Mouse (Mus musculus) kidney, adult 18-20 months (tissue): ENCODE data around the gene 3110082I17Rik.

Experiments
- DNase-seq: peaks from one replicate; pipeline ENCODE4 v3.0.0; 2021

Gene 3110082I17Rik

GRCm38 (mm10) chr5:139374841-139375240 lies 85.5 kb downstream of the 3110082I17Rik start:
- no peak for DNase-seq

DNA sequence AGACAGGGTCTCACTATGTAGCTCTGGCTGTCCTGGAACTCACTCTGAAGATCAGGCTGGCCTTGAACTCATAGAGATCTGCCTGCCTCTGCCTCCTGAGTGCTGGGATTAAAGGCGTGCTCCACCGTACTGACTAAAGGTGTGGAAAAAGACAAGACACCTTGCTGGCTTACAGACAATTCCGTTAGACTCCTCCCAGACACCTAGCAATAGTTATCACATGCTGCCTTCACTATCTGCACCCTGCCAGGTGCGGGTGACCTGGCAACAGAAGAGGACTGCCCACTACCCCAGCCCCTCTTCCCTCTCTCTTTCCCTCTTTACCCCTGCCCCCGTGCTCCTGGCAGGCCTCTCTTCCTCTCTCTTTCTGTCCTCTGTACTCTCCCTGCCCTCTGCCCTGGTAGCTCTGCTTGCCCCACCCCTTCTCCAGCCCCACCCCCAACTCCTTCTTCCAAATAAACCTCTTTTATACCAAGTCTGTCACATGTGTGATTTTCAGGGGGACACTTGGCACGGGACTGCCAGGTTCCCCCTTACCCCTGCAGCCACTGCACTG lies 86.4 kb downstream of the 3110082I17Rik start:
- DNase-seq, result peak; percentile 45

DNA sequence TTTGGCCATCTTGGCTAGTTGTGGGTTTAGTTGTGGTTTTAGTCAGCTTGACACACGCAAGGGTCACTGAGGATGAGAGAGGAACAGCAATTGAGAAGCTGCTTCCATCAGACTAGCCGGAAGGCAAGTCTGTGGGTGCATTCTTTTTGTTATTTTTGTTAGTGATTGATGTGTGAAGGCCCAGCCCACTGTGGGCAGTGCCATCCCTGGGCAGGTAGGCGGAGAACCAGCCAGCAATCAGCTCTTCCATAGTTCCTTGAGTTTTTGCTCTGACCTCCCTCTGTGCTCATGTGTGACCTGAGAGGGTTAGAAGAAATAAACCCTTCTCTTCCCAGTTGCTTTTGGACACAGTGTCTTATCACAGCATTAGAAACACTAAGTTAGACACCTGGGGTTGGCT lies 87.2 kb downstream of the 3110082I17Rik start:
- no peak for DNase-seq

DNA sequence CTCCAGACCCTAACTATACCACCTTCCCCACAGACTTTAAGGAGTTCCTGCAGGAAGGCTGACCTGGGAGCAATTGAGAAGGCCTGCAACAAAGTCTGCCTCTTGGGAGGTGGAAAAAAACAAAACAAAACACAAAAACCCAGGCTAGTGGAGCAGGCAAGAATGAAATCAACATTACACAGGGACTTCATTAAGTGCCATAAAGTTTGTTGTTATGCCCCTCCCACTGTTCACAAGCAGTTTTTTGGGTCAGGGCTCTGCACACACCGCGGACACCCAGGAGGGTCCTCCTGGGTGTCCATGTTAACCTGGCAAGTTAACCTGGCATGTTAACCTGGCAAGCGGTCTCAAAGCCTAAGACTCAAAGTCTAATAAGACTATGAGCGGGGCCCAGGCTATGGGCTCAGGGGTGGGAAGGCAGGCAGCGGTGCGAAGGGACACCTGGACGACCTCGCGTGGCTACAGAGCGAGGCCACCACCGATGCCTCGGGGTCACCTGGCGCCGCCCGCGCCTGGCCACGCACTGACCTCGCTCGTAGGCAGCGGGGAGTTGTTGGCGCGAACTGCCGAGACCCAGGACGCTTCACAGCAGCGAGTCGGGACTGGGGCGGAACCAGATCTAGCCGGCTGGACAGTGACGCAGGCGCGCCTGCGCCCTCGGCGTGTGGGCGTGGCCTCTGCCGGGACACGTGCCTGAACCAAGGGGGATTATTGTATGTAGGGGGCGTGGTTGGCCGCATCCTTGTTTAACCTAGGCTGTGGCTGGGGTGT lies 88.5 kb downstream of the 3110082I17Rik start:
- DNase-seq, result peak; percentile 95

GRCm38 (mm10) chr5:139371118-139371517 lies 89.2 kb downstream of the 3110082I17Rik start:
- DNase-seq, result no peak

DNA sequence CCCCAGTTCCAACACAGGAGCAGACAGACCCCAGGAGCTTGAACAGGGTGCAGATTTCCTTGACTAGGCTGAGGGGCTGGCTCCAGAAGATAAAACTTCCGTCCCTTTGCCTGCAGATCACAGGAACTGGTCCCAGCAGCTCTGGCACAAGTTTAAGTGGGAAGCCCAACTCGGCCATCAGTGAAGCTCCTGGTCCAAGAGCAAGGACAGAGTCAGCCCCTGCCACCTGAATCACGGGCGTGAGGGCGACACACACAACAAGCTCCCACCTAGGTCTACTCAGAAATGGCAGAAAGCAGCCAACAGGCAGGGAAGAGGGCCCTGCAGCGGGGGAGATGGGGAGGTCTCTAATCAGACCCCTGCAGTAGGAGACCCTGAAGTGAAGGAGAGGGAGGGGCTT lies 90.0 kb downstream of the 3110082I17Rik start:
- no peak for DNase-seq

DNA sequence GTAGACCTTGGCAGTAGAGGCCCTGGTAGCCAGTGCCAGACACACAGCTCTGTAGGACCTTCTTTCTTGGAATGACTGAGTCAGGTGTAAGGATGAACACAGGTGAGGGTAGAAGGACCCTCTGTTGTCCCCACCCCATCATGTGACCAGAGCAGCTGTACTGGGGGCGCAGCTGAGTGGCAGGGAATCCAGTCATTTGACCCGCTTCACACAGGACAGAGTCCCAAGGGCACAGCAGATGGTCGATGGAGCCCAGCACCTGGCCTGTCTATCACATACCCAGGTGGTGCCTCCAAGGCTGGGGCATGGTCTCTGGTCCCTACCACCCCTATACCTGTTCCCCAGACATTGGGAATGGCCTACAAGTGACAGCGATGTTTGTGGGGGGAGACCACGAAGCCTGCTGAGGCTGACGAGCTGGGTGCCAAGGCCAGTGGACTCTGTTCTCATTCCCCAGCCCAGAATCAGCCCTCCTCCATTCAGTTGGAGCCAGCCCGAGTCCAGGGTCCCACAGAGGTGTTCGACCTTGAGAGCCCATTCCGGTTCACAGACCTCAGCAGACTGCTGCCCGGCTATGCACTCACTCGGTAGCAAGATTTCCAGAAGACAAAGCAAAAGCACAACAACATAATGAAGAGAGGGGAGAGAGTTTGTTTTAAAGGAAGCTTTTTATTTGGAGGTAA lies 91.5 kb downstream of the 3110082I17Rik start:
- peak; percentile 74 for DNase-seq

DNA sequence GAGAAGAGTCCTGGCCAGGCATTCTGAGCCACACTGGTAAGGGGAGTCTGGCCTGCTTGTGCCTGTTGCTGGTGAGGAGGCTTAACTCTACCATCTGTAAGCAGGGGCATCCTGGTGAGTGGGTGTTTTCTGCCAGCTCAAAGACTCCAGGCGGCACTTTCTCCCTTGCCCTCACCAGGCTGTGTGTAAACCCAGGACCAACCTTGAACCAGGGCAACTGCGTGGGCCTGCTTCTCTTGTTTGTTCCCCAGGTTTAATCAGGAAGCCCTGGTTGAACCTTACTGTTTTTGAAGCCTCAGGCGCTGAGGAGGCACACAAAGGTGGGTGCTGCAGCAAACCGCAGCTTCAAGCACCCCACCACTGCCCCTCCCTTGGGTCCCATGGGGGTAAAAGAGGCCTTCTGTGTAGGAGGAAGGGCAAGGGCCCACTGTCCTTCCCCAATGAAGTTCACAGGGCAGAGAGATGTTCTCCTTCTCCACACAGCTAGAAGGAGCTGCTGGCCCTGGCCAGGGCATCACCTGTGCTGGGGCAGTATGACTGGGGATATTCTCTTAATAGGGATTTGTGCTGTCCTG lies 92.4 kb downstream of the 3110082I17Rik start:
- peak; percentile 21 for DNase-seq

DNA sequence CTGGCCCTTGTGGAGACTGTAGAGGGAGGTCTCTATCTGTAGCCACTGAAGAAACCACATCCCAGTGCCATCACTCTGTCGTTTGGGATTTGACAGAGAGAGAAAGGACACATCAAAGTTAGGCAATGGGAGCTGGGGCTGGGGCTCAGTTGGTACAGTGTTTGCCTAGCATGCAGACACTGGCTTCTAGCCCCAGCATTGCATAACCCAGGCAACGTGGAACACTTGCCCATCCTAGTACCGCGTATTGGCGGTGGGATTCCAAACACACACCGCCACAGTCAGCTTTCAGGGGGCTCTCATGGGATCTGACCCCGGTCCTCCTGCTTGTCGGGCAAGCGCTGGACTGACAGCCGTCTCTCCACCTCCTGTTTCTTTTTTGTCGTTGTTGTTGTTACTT lies 93.8 kb downstream of the 3110082I17Rik start:
- no peak for DNase-seq

GRCm38 (mm10) chr5:139365827-139366226 lies 94.5 kb downstream of the 3110082I17Rik start:
- no peak for DNase-seq

DNA sequence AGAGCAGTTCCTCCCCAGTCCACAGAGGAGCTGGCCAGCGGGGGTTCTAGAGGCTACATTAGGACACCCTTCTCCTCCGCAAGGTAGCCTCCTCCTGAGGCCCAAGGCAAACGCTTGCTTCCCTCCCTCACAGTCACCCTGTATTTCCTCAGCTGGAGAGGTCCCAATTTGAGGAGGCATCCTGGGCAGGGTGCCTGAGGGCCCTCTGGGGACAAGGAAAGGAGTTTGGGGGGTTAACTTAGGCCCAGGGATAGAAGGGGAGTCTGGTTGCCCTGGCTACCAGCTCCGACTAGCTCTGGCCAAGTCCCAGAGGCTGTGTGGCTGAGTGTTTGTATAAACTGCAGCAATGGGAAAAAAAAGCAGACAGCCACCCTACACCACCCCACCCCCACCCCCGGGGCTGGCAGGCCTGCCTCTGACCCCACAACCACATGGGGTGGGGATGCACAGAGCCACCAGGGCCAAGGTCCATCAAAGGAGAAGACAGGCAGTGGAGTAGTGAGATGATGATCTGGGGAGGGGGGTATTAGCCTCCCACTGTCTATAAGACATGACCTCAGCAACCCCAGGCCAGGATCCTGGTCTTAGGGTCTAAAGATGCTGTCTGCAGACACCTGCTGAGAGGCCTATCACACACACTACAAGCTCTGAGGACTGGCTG lies 95.3 kb downstream of the 3110082I17Rik start:
- peak; percentile 26 for DNase-seq

GRCm38 (mm10) chr5:139364260-139364910 lies 95.9 kb downstream of the 3110082I17Rik start:
- DNase-seq, result peak; percentile 97

DNA sequence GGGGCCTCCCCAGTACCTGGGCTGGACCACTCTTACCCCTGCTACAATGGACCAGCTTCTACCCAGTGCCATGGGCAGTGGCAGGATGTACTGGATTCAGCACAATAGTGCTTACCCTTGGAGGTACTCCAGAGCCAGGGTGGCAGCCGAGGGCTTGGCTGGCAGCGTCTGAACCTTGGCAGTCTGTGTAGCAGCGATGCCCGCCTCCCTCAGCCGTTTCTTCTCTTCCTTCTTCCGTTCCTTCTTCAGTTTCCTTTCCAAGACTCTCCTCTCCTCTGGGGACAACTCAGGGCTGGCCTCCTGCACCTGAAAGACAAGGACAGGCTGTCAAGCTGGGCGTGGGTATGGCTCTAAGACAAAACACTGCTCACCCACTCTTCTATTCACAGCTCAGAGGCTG lies 96.5 kb downstream of the 3110082I17Rik start:
- DNase-seq, result no peak

- no peak for DNase-seq
Observed at GRCm38 (mm10) chr5:139359244-139359643, 101.1 kb downstream of the 3110082I17Rik start.

- peak; percentile 67 for DNase-seq
Observed at GRCm38 (mm10) chr5:139358653-139359052, 101.7 kb downstream of the 3110082I17Rik start.

DNA sequence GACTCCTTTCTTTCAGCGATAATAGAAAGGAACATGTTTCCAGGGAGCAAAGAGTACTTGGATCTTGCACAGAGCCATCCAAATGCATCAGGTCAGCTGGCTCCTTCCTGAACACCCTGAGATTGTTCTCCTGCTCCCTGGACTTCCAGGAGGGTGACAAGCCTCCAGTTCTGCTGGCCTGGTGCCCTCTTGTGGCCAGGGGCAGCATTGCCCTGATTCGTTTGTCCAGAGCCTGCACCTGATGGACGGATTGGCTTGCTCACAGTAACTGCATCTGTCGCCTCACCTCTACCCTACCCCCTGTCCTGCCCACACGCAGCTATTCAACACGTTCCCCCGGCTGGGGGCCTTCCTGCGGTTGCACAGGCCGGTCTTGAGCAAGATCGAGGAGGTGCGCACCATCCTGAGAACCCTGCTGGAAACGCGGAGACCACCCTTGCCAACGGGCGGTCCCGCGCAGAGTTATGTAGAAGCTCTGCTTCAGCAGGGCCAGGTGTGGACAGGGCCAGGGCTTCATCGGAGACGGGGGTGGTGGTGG lies 105.0 kb downstream of the 3110082I17Rik start:
- peak; percentile 90 for DNase-seq

DNA sequence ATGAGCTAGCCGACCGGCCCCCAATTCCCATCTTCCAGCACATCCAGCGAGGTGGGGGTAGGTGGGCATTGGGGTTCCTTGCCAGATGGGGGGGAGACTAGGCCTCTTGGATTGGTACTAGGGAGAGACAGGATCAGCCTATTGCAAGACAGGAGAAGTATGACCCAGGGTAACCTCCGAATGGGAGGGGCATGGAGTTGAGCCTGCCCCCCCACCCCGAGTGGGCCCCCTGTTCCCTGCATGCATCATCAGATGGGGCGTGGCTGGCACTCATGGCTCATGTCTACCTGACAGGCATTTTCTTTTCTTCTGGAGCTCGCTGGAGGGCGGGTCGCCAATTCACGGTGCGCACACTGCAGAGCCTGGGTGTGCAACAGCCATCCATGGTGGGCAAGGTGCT lies 106.4 kb downstream of the 3110082I17Rik start:
- no peak for DNase-seq

- DNase-seq, result no peak
Observed at GRCm38 (mm10) chr5:139353496-139353895, 106.8 kb downstream of the 3110082I17Rik start.

DNA sequence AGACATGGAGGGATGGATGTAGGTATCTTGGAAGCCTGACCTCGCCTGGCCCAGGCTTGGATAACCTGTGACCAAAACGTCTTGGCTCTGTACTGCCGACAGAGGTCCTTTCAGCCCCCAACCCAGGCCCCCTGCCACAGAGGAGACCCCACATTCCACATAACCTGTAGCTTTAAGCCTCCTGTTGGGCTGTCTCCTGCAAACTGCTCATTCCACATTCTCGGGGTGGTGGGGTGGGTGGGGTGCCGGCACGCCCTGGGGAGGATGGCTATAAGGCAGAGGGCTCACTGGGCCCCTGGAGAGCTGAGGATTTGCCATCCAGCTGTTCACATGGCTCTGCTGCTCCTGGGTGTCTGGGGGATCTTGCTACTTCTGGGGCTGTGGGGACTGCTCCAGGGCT lies 108.0 kb downstream of the 3110082I17Rik start, which contains the start of gene Cyp2w1:
TSS of gene Cyp2w1 (plus strand) at position 301 of the 400 bp plus-strand sequence.
- DNase-seq, result no peak

DNA sequence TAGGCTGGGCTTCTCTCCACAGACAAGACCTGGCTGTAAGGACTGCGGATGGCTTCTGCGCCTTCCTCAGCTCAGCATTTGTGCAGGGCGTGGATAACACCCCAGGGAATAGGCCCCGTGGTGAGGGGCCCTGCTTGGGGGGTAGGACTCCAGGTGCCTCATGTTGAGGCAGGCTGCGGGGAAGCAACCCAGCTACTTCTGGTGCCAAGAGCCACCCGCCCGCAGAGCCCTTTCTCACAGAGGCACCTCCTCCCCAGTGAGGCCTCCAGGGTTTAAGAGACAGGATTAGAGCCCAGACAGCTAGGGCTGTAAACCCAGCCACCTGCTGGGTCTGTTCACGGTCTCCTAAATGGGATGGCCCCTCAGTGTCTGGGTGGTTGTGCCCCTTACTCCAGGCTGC lies 108.7 kb downstream of the 3110082I17Rik start:
- DNase-seq, result no peak

DNA sequence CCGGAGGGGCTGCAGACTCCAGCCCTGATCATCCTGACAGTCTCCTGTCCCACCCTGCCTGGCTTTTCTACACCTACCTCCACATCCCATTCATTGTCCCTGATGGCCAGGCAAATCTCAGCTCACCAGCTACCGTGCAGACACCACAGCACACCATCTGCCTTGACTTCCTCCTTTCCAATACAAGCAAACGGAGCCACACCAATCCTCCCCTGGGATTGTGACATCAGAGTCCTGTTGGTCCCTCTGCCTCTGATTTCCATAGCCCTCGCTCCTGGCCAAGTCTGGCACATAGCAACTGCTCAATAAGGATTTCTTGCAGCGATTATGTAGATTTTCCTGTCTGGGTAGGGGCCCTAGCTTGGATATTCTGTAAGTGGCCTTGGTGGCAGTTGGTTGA lies 109.2 kb downstream of the 3110082I17Rik start, which contains the start of gene Cox19:
TSS of gene Cox19 (minus strand) at position 285 of the 400 bp plus-strand sequence.
- DNase-seq, result no peak

DNA sequence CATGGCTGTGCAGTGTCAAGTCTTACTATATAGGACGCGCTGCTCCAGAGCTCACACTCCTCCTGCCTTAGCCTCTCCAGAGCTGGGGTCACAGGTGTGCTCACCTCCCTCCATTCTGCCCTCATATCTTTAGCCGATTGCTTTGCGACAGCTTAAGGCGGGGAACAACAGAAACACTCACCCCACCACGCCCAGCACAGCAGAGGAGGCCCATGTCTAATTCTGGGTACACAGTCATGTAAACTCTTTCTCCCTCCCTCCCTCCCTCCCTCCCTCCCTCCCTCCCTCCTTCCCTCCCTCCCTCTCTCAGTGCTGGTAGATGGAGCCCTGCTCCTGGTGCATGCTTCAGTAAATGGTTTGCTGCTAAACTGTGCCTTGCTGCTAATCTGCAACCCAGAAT lies 110.6 kb downstream of the 3110082I17Rik start:
- no peak for DNase-seq
